Mouse (Mus musculus) testis, adult 2 months (tissue): ENCODE data around the gene Aar2. TPM values are rescaled to one million over a fixed set of nuclear protein-coding genes. Genes with fewer than 3 reads are reported as not detected.

ENCODE experiments used
- H3K27ac ChIP-seq: fragments of 200-500 bp; 2 replicates; pipeline ENCODE4 v1.5.1; 2012; ENCODE audit warnings: low read depth, low read length; ENCODE audit not compliant: control insufficient read depth, insufficient read depth
- H3K27me3 ChIP-seq: fragments of 200-500 bp; 2 replicates; pipeline ENCODE4 v1.6.1; 2012; ENCODE audit warnings: mild to moderate bottlenecking, low read length, moderate library complexity; ENCODE audit not compliant: control insufficient read depth, insufficient read depth
- H3K36me3 ChIP-seq: fragments of 200-500 bp; 2 replicates; pipeline ENCODE4 v1.6.1; 2012; ENCODE audit warnings: mild to moderate bottlenecking, low read length; ENCODE audit not compliant: control insufficient read depth, insufficient read depth
- H3K4me1 ChIP-seq: fragments of 200-500 bp; 2 replicates; pipeline ENCODE4 v1.6.1; 2012; ENCODE audit warnings: low read length; ENCODE audit not compliant: control insufficient read depth, insufficient read depth
- H3K4me3 ChIP-seq: fragments of 200-500 bp; 2 replicates; pipeline ENCODE4 v1.5.1; 2012; ENCODE audit warnings: low read depth, mild to moderate bottlenecking, low read length, moderate library complexity, mixed read lengths; ENCODE audit not compliant: control insufficient read depth
- CTCF ChIP-seq: fragments of 200-500 bp; IDR thresholded peaks from 2 replicates; pipeline ENCODE4 v1.5.1; 2012; ENCODE audit warnings: low read depth, mild to moderate bottlenecking, inconsistent platforms, low read length, moderate library complexity; ENCODE audit not compliant: control insufficient read depth, insufficient read depth, insufficient replicate concordance
- POLR2A ChIP-seq: fragments of 200-500 bp; IDR thresholded peaks from 2 replicates; pipeline ENCODE4 v1.6.1; 2012; ENCODE audit warnings: low read depth, mild to moderate bottlenecking, inconsistent platforms, low read length, moderate library complexity; ENCODE audit not compliant: control insufficient read depth
- polyA plus RNA-seq: library from polyadenylated mRNA; depleted of rRNA; stranded (reverse); fragments of >200 nt; gene quantifications from 2 replicates; pipeline ENCODE4 v1.2.3, GENCODE M21; 2012; rRNA removed

Aar2 gene
- polyA plus RNA-seq, 1 experiment, result 13.8 TPM

DNA sequence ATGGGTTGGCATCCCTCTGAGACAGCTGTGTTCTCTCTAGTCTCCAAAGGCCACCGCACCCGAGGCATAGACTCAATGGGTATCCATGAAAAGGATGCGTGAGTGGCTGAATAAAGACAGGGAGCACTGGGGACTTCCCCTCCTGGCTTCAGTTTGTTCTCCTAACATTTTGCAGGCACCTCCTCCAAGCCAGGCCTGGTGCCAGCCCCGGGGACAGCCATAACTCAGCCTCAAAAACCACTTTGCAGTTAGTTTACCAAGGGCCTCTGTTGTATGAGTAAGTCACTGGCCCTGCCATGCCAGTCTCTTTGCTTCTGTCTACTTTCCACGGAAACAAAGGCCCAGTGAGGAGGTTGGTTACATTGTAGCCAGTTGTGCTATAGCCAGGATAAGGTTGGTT lies 58.6 kb downstream of the Aar2 start:
- peak overlapping the region; percentile 58 for H3K27ac ChIP-seq
- no peaks in the 10 kb centered on the region; the same call in 1 of the 2 replicates for H3K4me1 ChIP-seq
- TF ChIP-seq CTCF (no peak), POLR2A (no peak)
- no peak overlapping the region for H3K4me3 ChIP-seq
- H3K36me3 ChIP-seq, result no peaks in the 10 kb centered on the region
- H3K27me3 ChIP-seq, result no peaks in the 10 kb centered on the region

DNA sequence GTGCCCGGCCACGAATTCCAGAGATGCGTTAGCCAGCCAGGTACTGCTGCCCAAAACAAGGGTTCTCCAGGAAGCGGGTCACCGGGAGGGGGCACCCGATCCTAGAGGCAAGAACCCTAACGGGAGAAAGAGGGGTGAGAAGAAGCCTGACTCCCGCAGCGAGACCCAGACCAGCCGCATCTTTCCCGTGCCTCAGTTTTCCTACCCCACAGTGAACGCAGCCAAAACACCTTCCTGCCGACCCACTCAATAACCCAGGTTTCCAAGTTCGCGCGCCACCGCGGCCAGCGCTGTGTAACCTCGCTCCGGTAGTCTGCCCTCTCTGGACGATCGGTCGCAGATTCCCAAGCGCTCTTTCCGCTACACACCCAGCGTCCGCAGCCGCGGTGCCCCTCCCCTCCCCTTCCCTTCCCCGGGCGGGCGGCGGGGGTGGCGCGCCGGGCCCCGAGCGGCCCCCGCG lies 65.7 kb downstream of the Aar2 start:
- H3K27ac ChIP-seq, result 0 out of 2 replicates have a peak overlapping the region, but pooled peaks have one; percentile 51
- peaks cover 4% of the 10 kb centered on the region for H3K4me1 ChIP-seq
- 0 out of 2 replicates have a peak, but pooled peaks have one; percentile 23 for TF ChIP-seq POLR2A
- TF ChIP-seq CTCF, result peak; percentile 15; the same call in 1 of the 2 replicates
- no peaks in the 10 kb centered on the region for H3K27me3 ChIP-seq
- no peaks in the 10 kb centered on the region for H3K36me3 ChIP-seq
- H3K4me3 ChIP-seq, result peak overlapping the region; percentile 59

DNA sequence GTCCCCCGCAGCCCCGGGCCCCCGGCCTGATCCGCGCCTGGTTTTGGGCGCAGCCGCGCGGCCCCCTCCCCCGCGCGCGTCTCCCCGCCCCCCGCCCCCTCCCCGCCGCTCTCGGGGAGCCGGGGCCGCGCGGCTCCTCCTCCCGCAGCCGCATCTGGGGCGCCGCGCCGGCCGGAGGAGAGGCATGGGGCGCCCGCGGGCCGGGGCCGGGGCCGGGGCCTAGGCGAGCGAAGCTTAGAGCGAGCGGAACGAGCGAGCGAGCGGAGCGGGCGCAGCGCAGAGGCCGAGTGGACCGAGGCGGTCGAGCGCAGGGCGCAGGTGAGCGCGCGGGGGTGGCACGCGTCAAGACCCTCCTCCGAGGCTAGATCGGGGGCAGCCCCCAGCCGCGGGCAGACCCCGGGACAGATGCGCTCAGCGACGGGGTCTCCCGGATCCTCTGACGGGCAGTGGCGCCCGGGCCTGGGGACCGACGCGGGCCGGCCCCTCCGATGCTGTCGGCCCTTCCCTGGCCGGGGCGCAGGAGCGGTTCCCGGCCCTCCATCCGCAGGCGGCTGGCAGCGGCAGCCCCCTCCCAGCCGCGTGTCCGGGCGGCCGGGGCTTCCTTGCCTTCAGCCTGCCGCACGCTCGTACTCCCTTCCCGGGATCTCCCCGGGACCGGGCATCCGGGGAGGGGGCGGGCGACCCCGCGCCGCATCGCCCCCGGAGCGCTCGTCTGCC lies 66.3 kb downstream of the Aar2 start, which contains the start of gene Dlgap4:
Gene Dlgap4 (plus strand): TSS at position 165 of the 717 bp plus-strand sequence.
- TF ChIP-seq CTCF (no peak), POLR2A (no peak)
- Histone ChIP-seq H3K36me3 (no peaks in the 10 kb centered on the region), H3K27ac (0 out of 2 replicates have a peak within 1 kb of the TSS, but pooled peaks have one; percentile 51), H3K4me1 (peaks cover 4% of the 10 kb centered on the region), H3K4me3 (peak within 1 kb of the TSS; percentile 71), H3K27me3 (no peaks in the 10 kb centered on the region)

DNA sequence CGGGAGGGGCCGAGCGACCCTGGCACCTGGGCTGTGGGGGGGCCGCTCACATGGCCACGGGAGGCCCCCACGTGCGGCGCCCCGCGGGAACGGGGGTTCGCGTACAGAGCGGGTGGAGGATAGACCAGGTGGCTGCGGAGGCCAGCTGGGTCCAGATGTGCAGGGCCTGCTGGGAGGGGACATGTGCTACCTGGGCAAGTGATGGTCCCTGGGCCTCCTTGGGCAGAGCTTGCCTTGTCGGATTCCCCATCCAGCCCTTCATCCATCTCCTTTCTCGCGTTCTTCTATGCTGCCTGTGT lies 66.8 kb downstream of the Aar2 start:
- H3K27ac ChIP-seq, result no peak overlapping the region
- no peaks in the 10 kb centered on the region for H3K36me3 ChIP-seq
- peak overlapping the region; percentile 71 for H3K4me3 ChIP-seq
- peaks cover 4% of the 10 kb centered on the region for H3K4me1 ChIP-seq
- TF ChIP-seq CTCF, result no peak
- 0 out of 2 replicates have a peak, but pooled peaks have one; percentile 0 for TF ChIP-seq POLR2A
- H3K27me3 ChIP-seq, result no peaks in the 10 kb centered on the region

DNA sequence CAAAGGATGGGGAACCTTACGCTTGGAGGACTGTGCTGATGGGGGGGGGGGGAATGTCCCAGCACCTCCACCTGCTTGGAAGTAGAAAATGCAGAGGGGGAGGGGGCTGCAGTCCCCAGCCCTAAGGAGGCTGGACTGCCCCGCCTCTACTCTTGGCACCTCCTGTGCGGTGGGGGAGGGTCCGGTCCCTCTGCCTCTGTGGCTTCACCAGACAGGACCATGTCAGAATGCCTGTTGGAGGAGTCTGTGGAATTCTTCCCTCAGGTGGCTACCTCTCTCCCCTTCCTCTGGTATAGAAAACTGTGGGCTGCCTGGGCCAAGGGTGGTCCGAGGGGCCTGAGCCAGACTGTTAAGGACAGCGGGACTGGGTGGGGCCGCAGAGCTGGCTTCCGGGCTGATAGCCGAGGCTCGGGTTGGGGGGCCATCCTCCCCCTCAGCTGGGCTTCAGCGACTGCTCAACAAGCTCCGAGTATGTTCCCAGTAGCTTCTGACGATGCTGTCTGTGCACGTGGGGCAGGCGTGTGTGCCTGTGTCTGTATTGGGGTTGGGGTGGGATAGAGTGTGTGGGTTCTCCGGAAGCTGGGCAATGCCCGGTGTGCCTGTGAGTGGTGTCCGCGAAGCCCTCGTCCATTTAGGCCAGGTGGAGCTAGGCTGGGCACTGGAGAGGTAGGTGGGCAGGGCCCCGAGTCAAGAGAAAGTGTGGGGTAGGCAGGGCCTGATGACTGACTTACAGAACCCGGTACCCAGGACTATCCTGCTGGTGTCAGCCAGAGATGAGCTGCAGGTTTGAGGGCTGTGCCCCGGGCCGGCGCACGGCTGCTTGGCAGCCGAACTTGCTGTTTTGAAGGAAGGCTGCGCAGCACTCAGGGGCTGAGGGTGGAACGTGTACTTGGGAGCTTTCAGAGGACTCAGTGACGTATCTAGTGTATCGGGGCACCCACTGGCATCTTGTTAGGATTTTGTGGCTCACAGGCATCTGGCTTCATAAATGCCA lies 67.6 kb downstream of the Aar2 start:
- H3K27me3 ChIP-seq, result no peaks in the 10 kb centered on the region
- no peak overlapping the region for H3K27ac ChIP-seq
- H3K4me1 ChIP-seq, result peaks cover 4% of the 10 kb centered on the region
- no peaks in the 10 kb centered on the region for H3K36me3 ChIP-seq
- H3K4me3 ChIP-seq, result peak overlapping the region; percentile 15
- TF ChIP-seq POLR2A (no peak), CTCF (no peak)

DNA sequence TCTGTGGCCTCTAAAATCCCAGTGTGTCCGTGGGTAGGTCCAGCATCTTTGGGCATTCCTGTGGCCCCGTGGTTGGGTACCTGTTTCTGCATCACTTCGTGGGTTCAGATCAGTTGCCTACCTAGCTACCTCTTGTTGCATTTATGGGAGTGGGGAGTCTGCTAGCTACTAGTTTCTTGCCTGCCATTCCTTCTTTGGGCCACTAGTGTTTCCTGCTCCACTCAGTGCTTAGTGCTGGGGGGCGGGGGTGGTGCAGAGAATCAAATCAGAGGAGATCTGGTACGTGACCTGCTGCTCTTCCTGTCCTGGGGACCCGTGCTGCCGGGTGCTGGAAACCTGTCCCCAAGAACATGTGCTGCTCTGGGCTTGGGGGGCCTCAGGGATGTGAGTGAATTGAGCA lies 69.1 kb downstream of the Aar2 start:
- no peak for TF ChIP-seq POLR2A
- TF ChIP-seq CTCF, result no peak
- Histone ChIP-seq H3K27ac (no peak overlapping the region), H3K4me3 (no peak overlapping the region), H3K27me3 (no peaks in the 10 kb centered on the region), H3K36me3 (no peaks in the 10 kb centered on the region), H3K4me1 (peaks cover 9% of the 10 kb centered on the region)

DNA sequence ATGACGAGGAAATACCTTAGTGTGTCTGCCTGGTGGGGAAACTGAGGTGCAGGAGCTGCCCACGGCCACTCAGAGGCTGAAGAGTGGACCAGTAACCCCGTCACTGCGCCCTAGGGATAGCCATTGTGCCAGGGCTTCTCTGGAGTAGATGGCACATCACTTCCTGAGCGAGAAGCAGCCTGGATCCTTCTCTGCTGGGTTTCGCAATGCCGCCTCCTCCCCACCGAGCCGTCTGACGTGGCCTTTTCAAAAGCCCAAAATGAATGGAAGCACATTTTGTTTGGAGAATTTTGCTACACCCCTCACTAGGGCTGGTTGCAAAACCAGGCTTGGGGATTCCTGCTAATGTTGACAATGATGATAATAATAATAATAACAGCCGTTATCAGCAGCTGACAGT lies 70.2 kb downstream of the Aar2 start:
- Histone ChIP-seq H3K4me3 (no peak overlapping the region), H3K4me1 (peaks cover 16% of the 10 kb centered on the region), H3K27ac (no peak overlapping the region), H3K36me3 (no peaks in the 10 kb centered on the region), H3K27me3 (no peaks in the 10 kb centered on the region)
- TF ChIP-seq POLR2A (no peak), CTCF (no peak)

Other genes starting within 250 kb of the Aar2 start
- 94.5 and 95.7 TPM in 2 replicates for gene Cnbd2, start 235.3 kb upstream of the Aar2 start, polyA plus RNA-seq
- 212 and 340 TPM in 2 replicates for gene Scand1, start 234.9 kb upstream of the Aar2 start, polyA plus RNA-seq
- 4.0 and 6.1 TPM in 2 replicates for gene Epb41l1, start 126.7 kb upstream of the Aar2 start, polyA plus RNA-seq
- 175 and 196 TPM in 2 replicates for gene Dlgap4, start 66.1 kb downstream of the Aar2 start, polyA plus RNA-seq
- gene Myl9, start 227.8 kb downstream of the Aar2 start, polyA plus RNA-seq, result 68.0 and 106 TPM in 2 replicates